Mouse (Mus musculus) ES-Bruce4 (cell line): ENCODE measurements around the gene Gpat2. TPM values are rescaled to one million over a fixed set of nuclear protein-coding genes. Genes with fewer than 3 reads are reported as not detected.

Experiments
- H3K27ac ChIP-seq: 2 replicates; pipeline ENCODE4 v1.5.1; 2012; ENCODE audit warnings: low read length, inconsistent platforms; ENCODE audit not compliant: insufficient read depth
- H3K27me3 ChIP-seq: 2 replicates; pipeline ENCODE4 v1.6.1; 2012; ENCODE audit warnings: mild to moderate bottlenecking, low read length, inconsistent platforms; ENCODE audit not compliant: control insufficient read depth, poor library complexity, insufficient read depth, severe bottlenecking
- H3K36me3 ChIP-seq: 2 replicates; pipeline ENCODE4 v1.6.1; 2012; ENCODE audit warnings: inconsistent platforms, mild to moderate bottlenecking, low read length, moderate library complexity; ENCODE audit not compliant: control insufficient read depth, poor library complexity, insufficient read depth, severe bottlenecking
- H3K4me1 ChIP-seq: one replicate; pipeline ENCODE4 v1.8.1; 2011; ENCODE audit warnings: low read length; ENCODE audit not compliant: control insufficient read depth, insufficient read depth
- H3K4me3 ChIP-seq: 2 replicates; pipeline ENCODE4 v1.5.1; 2011; ENCODE audit warnings: low read depth, mild to moderate bottlenecking, low read length
- H3K9ac ChIP-seq: 2 replicates; pipeline ENCODE4 v1.6.1; 2012; ENCODE audit warnings: low read depth, mild to moderate bottlenecking, inconsistent platforms; ENCODE audit not compliant: poor library complexity, severe bottlenecking
- H3K9me3 ChIP-seq: replicated peaks from 2 replicates; pipeline ENCODE4 v1.6.1; 2012; ENCODE audit warnings: mild to moderate bottlenecking, low read length, inconsistent platforms; ENCODE audit not compliant: control insufficient read depth, poor library complexity, insufficient read depth, severe bottlenecking
- CTCF ChIP-seq: IDR thresholded peaks from one replicate; pipeline ENCODE4 v1.8.1; 2011; ENCODE audit warnings: low read depth, low read length
- EP300 ChIP-seq: IDR thresholded peaks from 2 replicates; pipeline ENCODE4 v1.6.1; 2011; ENCODE audit warnings: low read depth, low read length; ENCODE audit not compliant: insufficient read depth
- POLR2A ChIP-seq: IDR thresholded peaks from one replicate; pipeline ENCODE4 v1.8.1; 2011; ENCODE audit warnings: low read length; ENCODE audit not compliant: insufficient read depth
- polyA plus RNA-seq: library from polyadenylated mRNA; stranded (reverse); fragments of >200 nt; gene quantifications from 2 replicates; pipeline ENCODE4 v1.2.4, GENCODE M21; 2011; ENCODE audit warnings: low read depth; ENCODE audit not compliant: missing spikeins, insufficient read depth, insufficient read length

Gene Gpat2
- polyA plus RNA-seq, 1 experiment, result 1.2 TPM

DNA sequence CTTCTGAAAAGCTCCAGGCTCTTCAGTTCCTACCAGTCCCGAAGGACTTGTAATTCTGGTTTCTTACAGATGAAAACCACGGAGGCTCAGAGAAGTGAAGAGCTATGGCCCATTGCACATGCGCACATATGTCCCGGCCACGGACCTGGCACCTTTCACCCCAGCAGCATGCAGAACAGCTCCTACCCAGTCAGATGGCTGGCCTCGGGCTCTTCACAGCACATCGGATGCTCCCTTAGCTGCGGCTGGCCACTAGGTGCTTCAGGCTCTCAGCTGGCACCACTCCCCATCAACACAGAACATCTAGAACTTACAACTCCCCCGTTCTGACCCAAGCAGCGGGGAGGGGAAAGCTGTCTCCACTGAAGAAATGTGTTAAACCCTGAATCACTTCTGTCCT, 54.8 kb downstream of the Gpat2 start:
- H3K9me3 ChIP-seq, result no peaks in the 10 kb centered on the region
- no peaks in the 10 kb centered on the region for H3K4me1 ChIP-seq
- 0 out of 2 replicates have a peak, but pooled peaks cover 2% of the 10 kb centered on the region for H3K27me3 ChIP-seq
- H3K9ac ChIP-seq, result no peak overlapping the region
- TF ChIP-seq CTCF (no peak), POLR2A (no peak), EP300 (no peak)
- H3K4me3 ChIP-seq, result no peak overlapping the region
- no peaks in the 10 kb centered on the region for H3K36me3 ChIP-seq
- H3K27ac ChIP-seq, result no peak overlapping the region

DNA sequence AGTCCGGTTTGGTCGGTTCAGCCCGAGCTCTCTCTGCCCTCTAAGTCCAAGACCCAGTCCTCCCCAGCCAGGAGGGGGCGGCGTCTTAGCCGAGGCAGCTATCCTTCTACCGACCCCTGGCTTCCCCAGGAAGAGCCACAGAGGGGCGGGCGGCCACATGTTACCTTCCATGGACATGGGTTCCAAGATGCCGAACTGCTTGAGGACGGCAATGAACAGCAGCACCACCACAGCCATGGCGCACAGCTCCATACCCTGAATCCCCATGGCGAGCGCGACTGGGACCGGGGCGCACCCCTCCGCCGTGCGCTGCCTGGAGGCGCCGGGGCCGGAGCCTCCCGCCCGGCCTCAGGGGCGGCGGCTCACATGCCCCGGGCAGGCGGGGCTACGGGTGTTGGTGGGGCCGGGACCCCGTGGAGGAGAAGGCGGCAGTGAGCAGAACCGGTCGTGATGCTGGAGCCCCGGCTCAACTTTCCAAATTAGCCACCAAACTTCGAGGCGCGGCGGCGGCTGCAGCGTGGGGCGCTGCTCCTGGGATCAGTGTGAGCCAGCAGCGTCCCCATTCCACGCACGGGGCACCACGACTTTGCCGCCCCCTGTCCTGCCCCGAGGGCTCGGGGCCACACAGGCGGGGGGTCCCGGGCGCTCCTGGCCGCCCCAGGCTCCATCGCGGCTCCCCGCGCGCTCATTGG, 57.0 kb downstream of the Gpat2 start:
- Histone ChIP-seq H3K9me3 (no peaks in the 10 kb centered on the region), H3K4me1 (no peaks in the 10 kb centered on the region), H3K36me3 (no peaks in the 10 kb centered on the region), H3K4me3 (peak overlapping the region; percentile 82), H3K27me3 (0 out of 2 replicates have a peak, but pooled peaks cover 2% of the 10 kb centered on the region), H3K27ac (no peak overlapping the region), H3K9ac (peak overlapping the region; percentile 54)
- no peak for TF ChIP-seq EP300
- peak; percentile 32 for TF ChIP-seq CTCF
- no peak for TF ChIP-seq POLR2A

DNA sequence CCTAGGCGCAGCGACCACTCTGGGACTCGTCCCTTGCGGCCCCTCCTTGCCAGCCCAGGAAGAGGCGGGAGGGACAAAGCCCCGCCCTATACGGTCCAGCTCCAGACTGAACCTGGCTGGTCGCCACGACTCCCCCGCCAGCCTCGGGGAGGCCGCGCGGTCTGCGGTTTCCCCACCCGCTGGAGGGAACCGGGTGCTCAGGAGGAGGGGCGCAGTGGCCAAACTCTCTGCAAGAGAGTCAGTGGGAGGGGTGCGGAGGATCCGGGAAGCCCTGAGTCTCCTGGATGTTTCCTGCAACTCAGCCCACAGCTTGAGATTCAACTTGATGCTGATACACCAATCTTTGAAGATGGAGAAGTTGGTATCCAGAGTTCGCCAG, 57.5 kb downstream of the Gpat2 start:
- Histone ChIP-seq H3K4me1 (no peaks in the 10 kb centered on the region), H3K36me3 (no peaks in the 10 kb centered on the region), H3K27me3 (0 out of 2 replicates have a peak, but pooled peaks cover 2% of the 10 kb centered on the region)

GRCm38 (mm10) chr2:127483001-127483400, 58.0 kb downstream of the Gpat2 start:
- H3K27ac ChIP-seq, result no peak overlapping the region
- no peaks in the 10 kb centered on the region for H3K9me3 ChIP-seq
- H3K9ac ChIP-seq, result no peak overlapping the region
- H3K27me3 ChIP-seq, result 0 out of 2 replicates have a peak, but pooled peaks cover 2% of the 10 kb centered on the region
- no peaks in the 10 kb centered on the region for H3K4me1 ChIP-seq
- TF ChIP-seq CTCF (no peak), EP300 (no peak), POLR2A (no peak)
- peak overlapping the region; percentile 55 for H3K4me3 ChIP-seq
- no peaks in the 10 kb centered on the region for H3K36me3 ChIP-seq

More for the DNA sequence above, 57.5 kb downstream of the Gpat2 start:
- Histone ChIP-seq H3K27ac (no peak overlapping the region), H3K9ac (peak overlapping the region; percentile 54), H3K9me3 (no peaks in the 10 kb centered on the region), H3K4me3 (peak overlapping the region; percentile 55)
- TF ChIP-seq CTCF, result no peak
- TF ChIP-seq POLR2A, result no peak
- TF ChIP-seq EP300, result no peak

- H3K36me3 ChIP-seq, result no peaks in the 10 kb centered on the region
- 0 out of 2 replicates have a peak, but pooled peaks cover 2% of the 10 kb centered on the region for H3K27me3 ChIP-seq
- no peak overlapping the region for H3K27ac ChIP-seq
- H3K4me3 ChIP-seq, result peak overlapping the region; percentile 7; the same call in 1 of the 2 replicates
- TF ChIP-seq POLR2A, result no peak
- TF ChIP-seq EP300, result 0 out of 2 replicates have a peak, but pooled peaks have one; percentile 14
- H3K9ac ChIP-seq, result no peak overlapping the region
- H3K4me1 ChIP-seq, result no peaks in the 10 kb centered on the region
- no peaks in the 10 kb centered on the region for H3K9me3 ChIP-seq
These were observed 59.6 kb downstream of the Gpat2 start for GRCm38 (mm10) chr2:127484476-127485170.

Other genes with a start within 250 kb of the Gpat2 start
- 1.9 and 2.4 TPM in 2 replicates for gene 1810024B03Rik, start 216.9 kb upstream of the Gpat2 start, polyA plus RNA-seq
- 137 and 143 TPM in 2 replicates for gene Snrnp200, start 216.8 kb upstream of the Gpat2 start, polyA plus RNA-seq
- 43.7 and 53.8 TPM in 2 replicates for gene Ciao1, start 177.4 kb upstream of the Gpat2 start, polyA plus RNA-seq
- gene Tmem127, start 177.3 kb upstream of the Gpat2 start, polyA plus RNA-seq, result 21.7 and 22.3 TPM in 2 replicates
- gene Stard7, start 155.0 kb upstream of the Gpat2 start, polyA plus RNA-seq, result 45.0 and 45.7 TPM in 2 replicates
- 0.61 and 1.9 TPM in 2 replicates for gene Dusp2, start 89.0 kb upstream of the Gpat2 start, polyA plus RNA-seq
- not detected in 2 replicates for gene Astl, start 86.6 kb upstream of the Gpat2 start, polyA plus RNA-seq
- gene Adra2b, start 62.0 kb upstream of the Gpat2 start, polyA plus RNA-seq, result 1.5 and 2.1 TPM in 2 replicates
- 14.8 and 16.1 TPM in 2 replicates for gene Fahd2a, start 19.4 kb downstream of the Gpat2 start, polyA plus RNA-seq
- 2.0 and 2.8 TPM in 2 replicates for gene Kcnip3, start 96.9 kb downstream of the Gpat2 start, polyA plus RNA-seq
- gene Prom2, start 116.3 kb downstream of the Gpat2 start, polyA plus RNA-seq, result 1.2 and 1.3 TPM in 2 replicates
- gene Zfp661, start 161.9 kb downstream of the Gpat2 start, polyA plus RNA-seq, result 5.4 and 7.6 TPM in 2 replicates
- gene Mrps5, start 162.0 kb downstream of the Gpat2 start, polyA plus RNA-seq, result 200 and 203 TPM in 2 replicates
- 3.9 and 4.9 TPM in 2 replicates for gene Mal, start 231.5 kb downstream of the Gpat2 start, polyA plus RNA-seq